Mouse (Mus musculus) neural tube, embryonic 12.5 days (tissue): ENCODE measurements around the gene Nfe2l1. TPM values are rescaled to one million over a fixed set of nuclear protein-coding genes. Genes with fewer than 3 reads are reported as not detected.

Source experiments
- ATAC-seq: fragments of 200-750 bp; cut with Nextera tagmentation; 2 replicates; pipeline ENCODE4 v1.8.0; 2017; ENCODE audit warnings: low read depth, mild to moderate bottlenecking, moderate TSS enrichment, moderate library complexity; ENCODE audit not compliant: low FRiP score
- H3K27ac ChIP-seq: fragments of 300-500 bp; sonication (generic); 2 replicates; pipeline ENCODE4 v1.5.1; 2016
- H3K27me3 ChIP-seq: fragments of 300-500 bp; sonication (generic); replicated peaks from 2 replicates; pipeline ENCODE4 v1.6.1; 2016; ENCODE audit warnings: mild to moderate bottlenecking
- H3K36me3 ChIP-seq: fragments of 300-500 bp; sonication (generic); 2 replicates; pipeline ENCODE4 v1.6.1; 2016; ENCODE audit warnings: mild to moderate bottlenecking
- H3K4me1 ChIP-seq: fragments of 300-500 bp; sonication (generic); 2 replicates; pipeline ENCODE4 v1.6.1; 2016
- H3K4me2 ChIP-seq: fragments of 300-500 bp; sonication (generic); replicated peaks from 2 replicates; pipeline ENCODE4 v1.6.1; 2016; ENCODE audit warnings: mild to moderate bottlenecking
- H3K4me3 ChIP-seq: fragments of 300-500 bp; sonication (generic); 2 replicates; pipeline ENCODE4 v1.5.1; 2016
- H3K9ac ChIP-seq: fragments of 300-500 bp; sonication (generic); 2 replicates; pipeline ENCODE4 v1.6.1; 2016; ENCODE audit warnings: mild to moderate bottlenecking
- H3K9me3 ChIP-seq: fragments of 300-500 bp; sonication (generic); 2 replicates; pipeline ENCODE4 v1.6.1; 2016; ENCODE audit warnings: mild to moderate bottlenecking
- WGBS: fragments of 180-500 bp; shearing (Covaris S2); methylation state at CpG from one replicate; pipeline ENCODE4 v1.1.7; 2016; 5-methylcytosine and 5-hydroxymethylcytosine counted together
- polyA plus RNA-seq: library from polyadenylated mRNA; unstranded; fragments of >200 nt; fragmentation: Nextera tagmentation; extraction: Ambion mirVana; gene quantifications from 2 replicates; pipeline ENCODE4 v1.2.1, GENCODE M21; 2016

Gene Nfe2l1
- polyA plus RNA-seq, 1 experiment from 2014 or later, result 79.5 TPM

- Histone ChIP-seq H3K9me3 (no peaks in the 10 kb centered on the region), H3K36me3 (no peaks in the 10 kb centered on the region), H3K27me3 (0 out of 2 replicates have a peak, but pooled peaks cover 2% of the 10 kb centered on the region), H3K9ac (peak overlapping the region; percentile 18; the same call in 1 of the 2 replicates), H3K27ac (no peak overlapping the region), H3K4me2 (no peak overlapping the region), H3K4me1 (peaks cover 6% of the 10 kb centered on the region; the same call in 1 of the 2 replicates), H3K4me3 (no peak overlapping the region)
- 56% methylated on average over 8 of the region's 8 CpGs for WGBS
- ATAC-seq, result no peak
Observed at GRCm38 (mm10) chr11:96840290-96840689, 10.5 kb upstream of the Nfe2l1 start.

- Histone ChIP-seq H3K27ac (no peak overlapping the region), H3K4me2 (no peak overlapping the region), H3K4me3 (no peak overlapping the region), H3K36me3 (no peaks in the 10 kb centered on the region), H3K9me3 (no peaks in the 10 kb centered on the region), H3K4me1 (peaks cover 6% of the 10 kb centered on the region; the same call in 1 of the 2 replicates), H3K9ac (0 out of 2 replicates have a peak overlapping the region, but pooled peaks have one; percentile 18), H3K27me3 (0 out of 2 replicates have a peak, but pooled peaks cover 2% of the 10 kb centered on the region)
- ATAC-seq, result no peak
- WGBS, result 81% methylated on average over 3 of the region's 3 CpGs
Observed at GRCm38 (mm10) chr11:96839877-96840276, 10.1 kb upstream of the Nfe2l1 start.

GRCm38 (mm10) chr11:96839428-96839827 is 9.7 kb upstream of the Nfe2l1 start:
- Histone ChIP-seq H3K9me3 (no peaks in the 10 kb centered on the region), H3K4me1 (peaks cover 6% of the 10 kb centered on the region; the same call in 1 of the 2 replicates), H3K4me3 (no peak overlapping the region), H3K27me3 (0 out of 2 replicates have a peak, but pooled peaks cover 2% of the 10 kb centered on the region), H3K4me2 (no peak overlapping the region), H3K27ac (no peak overlapping the region), H3K9ac (no peak overlapping the region), H3K36me3 (no peaks in the 10 kb centered on the region)
- no peak for ATAC-seq
- WGBS, result 82% methylated on average over 7 of the region's 7 CpGs

- Histone ChIP-seq H3K36me3 (no peaks in the 10 kb centered on the region), H3K27ac (no peak overlapping the region), H3K9me3 (no peaks in the 10 kb centered on the region), H3K4me2 (no peak overlapping the region), H3K27me3 (peaks cover 5% of the 10 kb centered on the region; the same call in 1 of the 2 replicates), H3K4me1 (peaks cover 6% of the 10 kb centered on the region; the same call in 1 of the 2 replicates), H3K9ac (no peak overlapping the region), H3K4me3 (no peak overlapping the region)
- 64% methylated on average over 4 of the region's 4 CpGs for WGBS
- ATAC-seq, result no peak
Observed at GRCm38 (mm10) chr11:96838341-96838740, 8.6 kb upstream of the Nfe2l1 start.

GRCm38 (mm10) chr11:96837298-96837697 is 7.5 kb upstream of the Nfe2l1 start:
- Histone ChIP-seq H3K36me3 (no peaks in the 10 kb centered on the region), H3K9ac (no peak overlapping the region), H3K4me2 (no peak overlapping the region), H3K9me3 (no peaks in the 10 kb centered on the region), H3K27me3 (peaks cover 5% of the 10 kb centered on the region; the same call in 1 of the 2 replicates), H3K4me3 (no peak overlapping the region), H3K4me1 (peaks cover 6% of the 10 kb centered on the region; the same call in 1 of the 2 replicates), H3K27ac (no peak overlapping the region)
- no peak for ATAC-seq
- 26% methylated on average over 9 of the region's 9 CpGs for WGBS

GRCm38 (mm10) chr11:96834127-96834526 is 4.4 kb upstream of the Nfe2l1 start:
- no peak overlapping the region for H3K4me2 ChIP-seq
- WGBS, result 91% methylated on average over 1 of the region's 1 CpGs
- no peaks in the 10 kb centered on the region for H3K9me3 ChIP-seq
- H3K4me1 ChIP-seq, result peaks cover 5% of the 10 kb centered on the region
- H3K27ac ChIP-seq, result no peak overlapping the region
- H3K27me3 ChIP-seq, result peaks cover 5% of the 10 kb centered on the region; the same call in 1 of the 2 replicates
- ATAC-seq, result no peak
- H3K9ac ChIP-seq, result no peak overlapping the region
- H3K36me3 ChIP-seq, result no peaks in the 10 kb centered on the region
- no peak overlapping the region for H3K4me3 ChIP-seq

GRCm38 (mm10) chr11:96832973-96833372 is 3.2 kb upstream of the Nfe2l1 start:
- ATAC-seq, result no peak
- Histone ChIP-seq H3K27me3 (peaks cover 5% of the 10 kb centered on the region; the same call in 1 of the 2 replicates), H3K36me3 (peaks cover 1% of the 10 kb centered on the region; the same call in 1 of the 2 replicates), H3K9ac (no peak overlapping the region), H3K4me1 (peaks cover 14% of the 10 kb centered on the region), H3K9me3 (no peaks in the 10 kb centered on the region), H3K27ac (no peak overlapping the region), H3K4me3 (no peak overlapping the region), H3K4me2 (no peak overlapping the region)
- 66% methylated on average over 2 of the region's 2 CpGs for WGBS

- Histone ChIP-seq H3K36me3 (peaks cover 5% of the 10 kb centered on the region), H3K4me2 (no peak overlapping the region), H3K27ac (no peak overlapping the region), H3K4me1 (peaks cover 18% of the 10 kb centered on the region), H3K4me3 (no peak overlapping the region), H3K9ac (no peak overlapping the region), H3K27me3 (peaks cover 5% of the 10 kb centered on the region; the same call in 1 of the 2 replicates), H3K9me3 (no peaks in the 10 kb centered on the region)
- WGBS, result 98% methylated on average over 3 of the region's 3 CpGs
- ATAC-seq, result no peak
Observed at GRCm38 (mm10) chr11:96832541-96832940, 2.8 kb upstream of the Nfe2l1 start.

GRCm38 (mm10) chr11:96831516-96831915 is 1.7 kb upstream of the Nfe2l1 start:
- Histone ChIP-seq H3K4me2 (no peak overlapping the region), H3K27ac (no peak overlapping the region), H3K36me3 (peaks cover 16% of the 10 kb centered on the region), H3K4me3 (no peak overlapping the region), H3K9me3 (no peaks in the 10 kb centered on the region), H3K4me1 (peaks cover 28% of the 10 kb centered on the region), H3K27me3 (peaks cover 4% of the 10 kb centered on the region; the same call in 1 of the 2 replicates), H3K9ac (no peak overlapping the region)
- 82% methylated on average over 4 of the region's 4 CpGs for WGBS
- ATAC-seq, result no peak

- 24% methylated on average over 13 of the region's 13 CpGs for WGBS
- ATAC-seq, result no peak
Observed at GRCm38 (mm10) chr11:96830539-96831216, 910 bp upstream of the Nfe2l1 start.

GRCm38 (mm10) chr11:96829403-96829812 is 360 bp downstream of the Nfe2l1 start:
- Histone ChIP-seq H3K9ac (peak overlapping the region; percentile 86), H3K4me3 (peak overlapping the region; percentile 86), H3K4me2 (peak overlapping the region; percentile 97), H3K36me3 (peaks cover 17% of the 10 kb centered on the region), H3K27ac (peak overlapping the region; percentile 93), H3K27me3 (peaks cover 3% of the 10 kb centered on the region; the same call in 1 of the 2 replicates), H3K9me3 (no peaks in the 10 kb centered on the region), H3K4me1 (peaks cover 49% of the 10 kb centered on the region)
- WGBS, result under 1% methylated on average over 33 of the region's 33 CpGs
- peak; percentile 52 for ATAC-seq

More at GRCm38 (mm10) chr11:96830539-96831216, 910 bp upstream of the Nfe2l1 start:
- H3K36me3 ChIP-seq, result peaks cover 17% of the 10 kb centered on the region
- no peaks in the 10 kb centered on the region for H3K9me3 ChIP-seq
- peak overlapping the region; percentile 86 for H3K4me3 ChIP-seq
- H3K27me3 ChIP-seq, result peaks cover 3% of the 10 kb centered on the region; the same call in 1 of the 2 replicates
- H3K4me1 ChIP-seq, result peaks cover 37% of the 10 kb centered on the region
- H3K4me2 ChIP-seq, result peak overlapping the region; percentile 63
- peak overlapping the region; percentile 83; the same call in 1 of the 2 replicates for H3K27ac ChIP-seq
- H3K9ac ChIP-seq, result peak overlapping the region; percentile 57; the same call in 1 of the 2 replicates

GRCm38 (mm10) chr11:96828881-96829280 is 887 bp downstream of the Nfe2l1 start:
- Histone ChIP-seq H3K4me2 (peak overlapping the region; percentile 97), H3K27me3 (peaks cover 2% of the 10 kb centered on the region; the same call in 1 of the 2 replicates), H3K4me1 (peaks cover 53% of the 10 kb centered on the region), H3K9me3 (no peaks in the 10 kb centered on the region), H3K36me3 (peaks cover 17% of the 10 kb centered on the region), H3K4me3 (peak overlapping the region; percentile 86), H3K27ac (no peak overlapping the region), H3K9ac (peak overlapping the region; percentile 86)
- ATAC-seq, result no peak
- 15% methylated on average over 10 of the region's 10 CpGs for WGBS
